Mouse (Mus musculus) liver, postnatal 0 days (tissue): ENCODE measurements around the gene Ccdc142. TPM values are rescaled to one million over a fixed set of nuclear protein-coding genes. Genes with fewer than 3 reads are reported as not detected.

Experiments used
- ATAC-seq: fragments of 200-750 bp; cut with Nextera tagmentation; 2 replicates; pipeline ENCODE4 v1.8.0; 2017; ENCODE audit warnings: mild to moderate bottlenecking, moderate library complexity
- DNase-seq: peaks from one replicate; pipeline ENCODE4 v3.0.0-alpha.2; 2016
- H3K27ac ChIP-seq: fragments of 300-500 bp; sonication (generic); 2 replicates; pipeline ENCODE4 v1.5.1; 2014; ENCODE audit warnings: antibody characterized with exemption, moderate library complexity, mild to moderate bottlenecking, low read depth
- H3K27me3 ChIP-seq: fragments of 300-500 bp; sonication (generic); 2 replicates; pipeline ENCODE4 v1.6.1; 2014; ENCODE audit warnings: low read length, control low read depth, mixed read lengths; ENCODE audit not compliant: insufficient read depth
- H3K36me3 ChIP-seq: fragments of 300-500 bp; sonication (generic); replicated peaks from 2 replicates; pipeline ENCODE4 v1.6.1; 2014; ENCODE audit warnings: mild to moderate bottlenecking, control low read depth, low read length, moderate library complexity, mixed read lengths; ENCODE audit not compliant: insufficient read depth
- H3K4me1 ChIP-seq: fragments of 300-500 bp; sonication (generic); 2 replicates; pipeline ENCODE4 v1.6.1; 2014; ENCODE audit warnings: antibody characterized with exemption, mild to moderate bottlenecking, control low read depth; ENCODE audit not compliant: insufficient read depth
- H3K4me2 ChIP-seq: fragments of 300-500 bp; sonication (generic); 2 replicates; pipeline ENCODE4 v1.6.1; 2014; ENCODE audit warnings: low read depth, mild to moderate bottlenecking, low read length, moderate library complexity, mixed read lengths
- H3K4me3 ChIP-seq: fragments of 300-500 bp; sonication (generic); 2 replicates; pipeline ENCODE4 v1.5.1; 2014; ENCODE audit warnings: low read depth, low read length
- H3K9ac ChIP-seq: fragments of 300-500 bp; sonication (generic); replicated peaks from 2 replicates; pipeline ENCODE4 v1.6.1; 2014; ENCODE audit warnings: mild to moderate bottlenecking, moderate library complexity
- H3K9me3 ChIP-seq: fragments of 300-500 bp; sonication (generic); 2 replicates; pipeline ENCODE4 v1.6.1; 2016; ENCODE audit warnings: mild to moderate bottlenecking, control low read depth, low read length, mixed read lengths
- CTCF ChIP-seq: sonication (generic); IDR thresholded peaks from 2 replicates; pipeline ENCODE4 v1.5.1; 2016; ENCODE audit warnings: antibody characterized with exemption, low read depth
- EP300 ChIP-seq: IDR thresholded peaks from 2 replicates; pipeline ENCODE4 v1.6.1; 2016; ENCODE audit warnings: antibody characterized with exemption, low read depth, mild to moderate bottlenecking
- WGBS: fragments of 180-500 bp; shearing (Covaris S2); extraction: QIAGEN DNeasy Blood & Tissue Kit; methylation state at CpG from one replicate; pipeline ENCODE4 v1.1.7; 2014; ENCODE audit not compliant: insufficient replicate concordance; 5-methylcytosine and 5-hydroxymethylcytosine counted together
- polyA plus RNA-seq: library from polyadenylated mRNA; unstranded; fragments of >200 nt; fragmentation: Nextera tagmentation; extraction: Ambion mirVana; gene quantifications from 2 replicates; pipeline ENCODE4 v1.2.1, GENCODE M21; 2015

Gene Ccdc142
- polyA plus RNA-seq, 1 experiment from 2014 or later = 0.54 TPM

- H3K27me3 ChIP-seq = peaks cover 20% of the 10 kb centered on the region
- TF ChIP-seq EP300 (no peak), CTCF (no peak)
- H3K4me1 ChIP-seq = peaks cover 2% of the 10 kb centered on the region
- no peak overlapping the region for H3K4me2 ChIP-seq
- H3K36me3 ChIP-seq = no peaks in the 10 kb centered on the region
- H3K27ac ChIP-seq = no peak overlapping the region; the same call in 1 of the 2 replicates
- no peaks in the 10 kb centered on the region for H3K9me3 ChIP-seq
- H3K9ac ChIP-seq = no peak overlapping the region
- WGBS = 17% methylated on average over 6 of the region's 6 CpGs
- DNase-seq (no peak), ATAC-seq (no peak)
- no peak overlapping the region for H3K4me3 ChIP-seq
Measured at GRCm38 (mm10) chr6:83092416-83093127, 8.8 kb upstream of the Ccdc142 start.

- Histone ChIP-seq H3K9ac (no peak overlapping the region), H3K9me3 (no peaks in the 10 kb centered on the region), H3K36me3 (no peaks in the 10 kb centered on the region), H3K4me3 (no peak overlapping the region), H3K4me2 (no peak overlapping the region), H3K27me3 (0 out of 2 replicates have a peak, but pooled peaks cover 1% of the 10 kb centered on the region), H3K27ac (no peak overlapping the region), H3K4me1 (peaks cover 2% of the 10 kb centered on the region; the same call in 1 of the 2 replicates)
- TF ChIP-seq CTCF = no peak
- no peak for TF ChIP-seq EP300
- ATAC-seq (no peak), DNase-seq (no peak)
- WGBS = 51% methylated on average over 6 of the region's 6 CpGs
Measured at GRCm38 (mm10) chr6:83095968-83096367, 5.4 kb upstream of the Ccdc142 start.

- Histone ChIP-seq H3K36me3 (no peaks in the 10 kb centered on the region), H3K27me3 (no peaks in the 10 kb centered on the region), H3K4me3 (no peak overlapping the region), H3K4me1 (peaks cover 21% of the 10 kb centered on the region), H3K4me2 (no peak overlapping the region), H3K27ac (no peak overlapping the region), H3K9me3 (no peaks in the 10 kb centered on the region), H3K9ac (no peak overlapping the region)
- ATAC-seq (no peak), DNase-seq (no peak)
- WGBS = 78% methylated on average over 2 of the region's 2 CpGs
- TF ChIP-seq CTCF = no peak
- no peak for TF ChIP-seq EP300
Measured at GRCm38 (mm10) chr6:83098411-83098810, 3.0 kb upstream of the Ccdc142 start.

DNA sequence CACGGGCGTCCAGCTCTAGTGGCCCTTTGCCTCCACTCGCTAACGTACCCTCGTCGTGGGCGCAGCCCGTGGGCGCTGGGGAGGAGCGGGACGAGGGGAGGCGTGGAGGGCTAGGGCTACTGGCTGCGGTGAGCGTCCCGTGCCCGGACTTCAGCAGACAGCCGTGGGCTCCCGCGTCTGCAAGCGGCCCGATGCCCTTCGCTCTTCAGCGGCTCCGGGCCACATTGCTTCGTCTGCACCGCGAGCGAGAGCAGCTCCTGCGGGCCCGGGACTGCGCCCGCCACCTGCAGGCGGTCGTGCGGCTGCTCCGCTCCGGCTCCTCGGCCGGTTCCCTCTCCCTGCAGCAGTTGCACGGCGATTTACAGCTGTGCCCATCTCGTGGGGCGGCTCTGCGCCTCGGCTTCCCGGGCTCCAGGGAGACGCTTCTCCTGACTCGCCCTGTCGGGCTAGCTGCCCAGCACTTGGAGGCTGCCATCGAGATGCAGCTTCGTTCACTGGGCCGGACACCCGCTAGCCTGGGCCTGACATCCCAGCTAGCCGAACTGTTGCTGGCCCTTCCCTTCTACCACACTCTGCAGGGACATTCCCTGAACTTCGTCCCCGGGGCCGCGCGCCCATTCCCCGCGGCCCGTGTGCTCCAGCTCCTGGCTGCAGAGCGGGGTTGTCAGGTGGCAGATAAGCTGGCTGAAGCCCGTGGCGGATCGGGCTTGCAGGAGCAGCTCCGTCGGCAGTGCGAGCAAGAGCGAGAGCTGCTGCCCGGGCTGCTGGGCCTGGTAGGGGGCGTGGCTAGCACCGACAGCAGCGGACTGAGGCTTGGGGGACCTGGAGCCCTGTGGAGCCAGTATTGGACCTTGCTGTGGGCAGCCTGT, 521 bp downstream of the Ccdc142 start:
- Histone ChIP-seq H3K27ac (peak overlapping the region; percentile 85), H3K36me3 (0 out of 2 replicates have a peak, but pooled peaks cover 5% of the 10 kb centered on the region), H3K4me2 (peak overlapping the region; percentile 100), H3K4me3 (peak overlapping the region; percentile 76), H3K9ac (peak overlapping the region; percentile 76), H3K4me1 (peaks cover 23% of the 10 kb centered on the region), H3K27me3 (no peaks in the 10 kb centered on the region), H3K9me3 (no peaks in the 10 kb centered on the region)
- DNase-seq = peak; percentile 78
- TF ChIP-seq CTCF = peak; percentile 71
- TF ChIP-seq EP300 = no peak
- peak; percentile 85 for ATAC-seq
- WGBS = 1% methylated on average over 50 of the region's 74 CpGs

GRCm38 (mm10) chr6:83103130-83103650, 1.8 kb downstream of the Ccdc142 start:
- H3K27me3 ChIP-seq = no peaks in the 10 kb centered on the region
- H3K4me3 ChIP-seq = no peak overlapping the region
- H3K36me3 ChIP-seq = peaks cover 9% of the 10 kb centered on the region; the same call in 1 of the 2 replicates
- WGBS = 47% methylated on average over 11 of the region's 11 CpGs
- TF ChIP-seq CTCF (no peak), EP300 (no peak)
- no peak overlapping the region for H3K9ac ChIP-seq
- DNase-seq = no peak
- H3K4me1 ChIP-seq = peaks cover 29% of the 10 kb centered on the region
- no peaks in the 10 kb centered on the region for H3K9me3 ChIP-seq
- H3K4me2 ChIP-seq = peak overlapping the region; percentile 100; the same call in 1 of the 2 replicates
- H3K27ac ChIP-seq = no peak overlapping the region
- ATAC-seq = no peak

DNA sequence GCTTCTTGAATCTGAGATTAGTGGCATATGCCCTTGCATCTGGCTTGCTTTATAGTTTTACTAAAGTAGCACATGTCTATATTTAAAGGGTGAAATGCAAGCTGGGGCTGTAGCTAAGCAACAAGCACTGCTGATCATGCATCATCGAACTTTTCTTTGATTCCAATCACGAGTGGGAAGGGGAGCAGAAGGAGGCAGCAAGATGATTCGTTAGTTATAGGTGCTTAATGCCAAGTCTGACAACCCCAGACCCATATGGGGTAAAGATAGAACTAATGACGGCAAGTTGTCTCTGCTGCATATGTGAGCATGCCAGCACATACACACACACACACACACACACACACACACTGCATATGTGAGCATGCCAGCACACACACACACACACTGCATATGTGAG, 2.8 kb downstream of the Ccdc142 start:
- TF ChIP-seq CTCF (no peak), EP300 (no peak)
- Histone ChIP-seq H3K9me3 (no peaks in the 10 kb centered on the region), H3K4me3 (no peak overlapping the region), H3K4me1 (peaks cover 32% of the 10 kb centered on the region), H3K27me3 (no peaks in the 10 kb centered on the region), H3K4me2 (no peak overlapping the region), H3K9ac (no peak overlapping the region), H3K27ac (no peak overlapping the region), H3K36me3 (peaks cover 9% of the 10 kb centered on the region; the same call in 1 of the 2 replicates)
- DNase-seq = no peak
- 89% methylated on average over 4 of the region's 4 CpGs for WGBS
- no peak for ATAC-seq
